Mouse (Mus musculus) inflammation-experienced regulatory T-cells, adult 6 months (primary cell): Measurements from ENCODE around the gene Zfhx3. TPM values are rescaled to one million over a fixed set of nuclear protein-coding genes. Genes with fewer than 3 reads are reported as not detected.

Experiments
- ATAC-seq: one replicate; pipeline ENCODE4 v1.8.0; 2017
- polyA plus RNA-seq, 3 experiments: library from polyadenylated mRNA; unstranded; fragments of 100-300 nt; shearing (Covaris generic); gene quantifications; one replicate each; pipeline ENCODE4 v1.2.1; 2017

The Zfhx3 gene
- polyA plus RNA-seq, 3 experiments from 2014 or later, result 0.03 to 0.35 (median 0.24) TPM

DNA sequence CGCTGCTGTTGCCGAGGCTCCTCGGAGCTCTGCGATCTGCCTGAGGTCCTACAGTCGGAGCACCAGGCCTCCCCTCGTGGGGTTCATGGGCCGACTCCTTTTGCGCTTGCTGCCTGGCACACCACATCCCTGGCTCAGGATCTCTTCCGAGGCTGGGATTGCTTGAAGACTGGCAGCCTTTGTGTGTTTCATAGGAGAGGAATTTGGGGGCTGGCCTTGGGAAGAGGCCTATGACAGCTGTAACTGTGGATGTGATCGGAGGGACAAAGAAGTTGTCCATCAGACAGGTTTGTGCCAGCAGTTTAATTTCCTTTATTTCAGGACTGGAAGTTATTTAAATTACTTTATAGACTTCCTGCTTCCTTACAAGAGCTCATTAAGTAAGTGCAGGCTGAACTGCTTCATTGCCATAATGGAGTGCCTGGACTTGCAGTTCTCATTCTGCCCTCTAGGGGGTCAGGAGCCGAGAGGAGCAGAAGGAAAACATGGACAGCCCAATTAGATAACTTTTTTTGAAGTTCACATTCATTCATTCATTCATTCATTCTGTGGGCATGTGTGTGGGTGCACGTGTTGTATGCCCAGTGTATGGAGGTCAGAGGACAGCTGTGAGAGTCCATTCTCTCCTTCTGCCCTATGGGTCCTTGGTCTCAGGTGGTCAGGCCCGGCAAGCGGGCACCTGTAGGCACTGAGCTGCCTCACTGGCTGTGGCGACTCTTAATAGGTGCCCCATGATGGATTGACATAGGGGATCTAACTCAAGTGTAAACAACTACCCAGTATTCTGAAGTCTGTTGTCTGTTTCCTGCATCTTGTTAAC is 817.3 kb downstream of the Zfhx3 start:
- ATAC-seq, result no peak

DNA sequence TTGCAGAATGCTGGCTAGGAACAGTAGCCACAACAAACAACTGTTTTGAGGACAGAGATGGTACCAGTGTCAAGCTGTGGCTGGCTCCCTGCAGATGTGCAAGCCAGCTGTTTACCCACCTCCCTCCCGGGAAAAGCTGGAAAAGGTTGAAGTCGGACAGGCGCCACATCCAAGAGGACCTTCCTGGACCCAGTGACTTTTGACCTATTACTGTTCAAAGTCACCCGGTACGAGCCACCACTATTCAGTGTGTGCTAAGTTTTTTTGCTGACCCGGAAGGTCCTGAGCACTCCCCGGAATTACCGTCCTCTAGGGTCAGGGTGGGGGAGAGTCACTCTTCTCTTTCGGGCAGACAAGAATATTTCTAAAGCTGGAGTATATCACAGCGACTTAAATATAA is 818.3 kb downstream of the Zfhx3 start:
- no peak for ATAC-seq

DNA sequence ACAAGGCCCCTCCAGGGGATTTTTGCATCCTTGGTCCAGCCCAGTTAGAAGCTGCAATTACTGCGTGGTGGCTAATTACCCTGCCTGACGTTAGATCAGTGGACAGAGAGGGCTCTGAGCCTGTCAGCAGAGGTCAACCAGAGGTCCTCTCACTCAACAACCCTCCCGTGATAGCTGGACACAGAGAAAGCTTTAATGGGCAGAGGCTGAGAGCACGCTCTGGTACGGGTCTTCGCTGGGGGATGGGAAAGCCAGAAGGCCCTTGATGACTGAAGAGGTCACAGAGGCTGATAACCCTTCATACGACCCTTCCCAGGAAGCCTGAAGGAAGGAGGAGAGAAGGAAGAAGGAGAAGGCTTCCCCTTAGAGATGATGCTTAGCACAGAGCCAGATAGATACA is 820.1 kb downstream of the Zfhx3 start:
- no peak for ATAC-seq

DNA sequence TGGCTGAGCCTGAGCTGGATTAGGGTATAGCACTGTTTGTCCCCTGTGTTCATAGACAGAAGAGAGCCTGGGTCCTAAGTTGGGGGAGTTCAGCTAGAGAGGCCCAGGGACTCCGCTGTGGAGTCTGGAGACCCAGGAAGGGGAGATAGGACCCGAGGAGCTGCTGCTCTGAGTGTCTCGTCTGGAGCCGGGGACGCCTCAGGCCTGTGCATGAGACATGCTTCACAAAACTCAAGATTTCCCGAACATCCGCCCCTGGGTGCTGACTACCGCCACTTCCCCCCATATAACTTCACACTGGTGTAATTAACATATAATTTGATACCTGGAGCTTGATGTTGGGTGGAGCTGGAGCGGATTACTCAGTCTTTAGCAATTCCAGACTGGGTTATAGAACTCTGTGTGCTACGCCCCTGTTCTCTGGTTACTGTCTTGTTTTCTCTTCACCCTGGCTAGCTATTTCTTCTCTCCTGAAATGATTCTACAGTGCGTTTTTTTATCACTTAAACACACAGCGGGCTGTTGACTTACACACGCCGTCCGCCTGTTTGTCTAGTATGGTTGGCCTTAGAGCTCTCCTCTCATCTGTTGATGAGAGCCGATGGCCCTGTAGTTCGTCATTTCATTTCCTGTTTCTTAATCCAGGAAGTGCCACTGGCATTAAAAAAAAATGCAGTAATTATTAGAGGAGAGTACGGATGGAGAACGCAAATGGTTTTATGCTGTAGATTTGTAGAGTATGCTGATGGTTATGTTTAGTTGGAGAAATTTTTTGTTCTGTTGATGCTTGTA is 822.2 kb downstream of the Zfhx3 start:
- no peak for ATAC-seq

DNA sequence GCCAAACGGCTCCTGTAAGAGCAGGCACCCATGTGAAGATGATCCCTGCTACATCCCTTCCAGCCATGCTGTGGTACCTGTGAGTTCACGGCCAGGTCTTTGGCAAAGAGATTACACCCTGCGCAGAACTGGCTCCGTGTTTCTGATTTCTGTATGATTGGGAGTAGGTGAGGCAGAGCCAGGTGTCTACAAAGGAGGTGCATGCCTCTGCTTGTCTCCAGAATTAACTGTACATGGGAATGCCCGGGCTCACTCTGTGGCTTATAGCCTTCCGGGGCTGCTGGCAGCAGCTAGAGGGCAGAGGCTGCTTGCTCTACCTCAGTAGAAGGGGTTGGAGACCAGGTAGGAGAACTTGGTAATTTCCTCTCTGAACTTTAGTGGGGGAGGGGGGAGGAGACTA is 823.7 kb downstream of the Zfhx3 start:
- ATAC-seq, result no peak

DNA sequence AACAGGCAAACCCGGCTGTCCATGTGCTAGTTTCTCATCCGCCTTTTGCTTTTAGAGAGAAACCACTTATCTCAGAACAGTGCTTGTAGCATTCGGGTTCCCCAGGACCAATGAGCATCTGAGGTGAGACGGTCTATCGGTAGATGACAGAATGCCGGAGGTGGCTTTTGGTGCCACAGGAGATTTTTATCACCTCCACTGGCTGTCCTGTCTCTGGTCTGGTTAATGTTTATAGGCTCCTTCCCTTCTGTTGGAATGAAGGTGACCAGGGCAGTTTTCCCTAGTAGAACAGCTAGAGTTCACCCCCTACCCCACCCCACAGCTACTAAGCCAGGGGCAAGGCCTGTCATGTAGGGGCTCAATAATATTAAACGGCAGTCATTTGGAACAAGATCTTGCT is 825.6 kb downstream of the Zfhx3 start:
- ATAC-seq, result no peak

DNA sequence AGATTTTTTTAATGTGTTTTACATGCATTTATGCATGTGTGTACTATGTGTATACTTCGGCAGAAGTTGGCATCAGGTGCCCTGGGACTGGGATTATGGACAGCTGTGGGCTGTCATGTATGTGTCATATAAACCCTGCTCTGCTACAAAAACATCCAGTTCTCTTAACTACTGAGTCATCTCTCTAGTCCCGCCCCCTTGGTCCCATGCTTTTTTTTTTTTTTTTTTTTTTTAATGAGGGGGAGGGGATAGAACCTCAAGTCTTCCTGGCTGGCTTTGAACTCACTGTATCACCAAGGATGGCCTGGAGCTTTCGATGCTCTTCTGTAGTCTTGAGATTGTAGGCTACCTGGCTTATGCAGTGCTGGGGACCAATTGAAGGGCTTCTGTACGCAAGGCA is 827.9 kb downstream of the Zfhx3 start:
- no peak for ATAC-seq

DNA sequence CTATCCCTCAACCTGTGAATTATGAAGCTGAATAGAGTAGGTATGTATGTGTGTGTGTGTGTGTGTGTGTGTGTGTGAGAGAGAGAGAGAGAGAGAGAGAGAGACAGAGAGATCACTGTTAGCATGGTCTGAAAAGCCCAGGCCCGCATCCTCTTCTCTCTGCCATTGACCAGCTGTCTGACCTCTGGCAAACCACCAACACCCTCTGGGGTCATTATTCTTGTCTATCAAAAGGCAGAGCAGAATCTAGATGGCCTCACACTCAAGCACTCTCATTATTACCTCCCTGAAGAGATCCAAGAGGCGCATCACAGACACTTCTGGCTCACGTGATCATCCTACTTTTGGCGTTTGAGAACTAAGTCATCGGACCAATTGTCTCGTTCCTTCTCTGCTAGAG is 831.0 kb downstream of the Zfhx3 start:
- ATAC-seq, result no peak

DNA sequence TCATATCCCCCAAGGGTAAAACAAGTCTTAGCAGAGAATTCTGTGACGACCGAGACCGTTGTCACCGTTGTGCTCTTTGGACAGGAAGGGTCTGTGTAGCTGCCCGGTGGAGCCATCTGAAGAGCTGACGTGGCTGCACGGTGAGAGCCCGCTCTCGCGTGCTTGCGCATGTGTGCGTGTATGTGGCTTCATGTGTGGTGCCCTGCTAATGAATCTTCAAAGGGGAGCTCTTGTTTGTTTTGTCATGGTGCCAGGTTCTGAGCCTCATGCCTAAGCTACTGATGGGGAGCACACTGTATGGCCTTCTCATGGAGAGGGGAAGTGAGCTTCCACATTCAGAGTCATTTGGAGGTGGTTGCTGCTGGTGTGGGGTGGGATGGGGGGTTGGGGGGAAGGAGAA is 835.6 kb downstream of the Zfhx3 start:
- no peak for ATAC-seq

DNA sequence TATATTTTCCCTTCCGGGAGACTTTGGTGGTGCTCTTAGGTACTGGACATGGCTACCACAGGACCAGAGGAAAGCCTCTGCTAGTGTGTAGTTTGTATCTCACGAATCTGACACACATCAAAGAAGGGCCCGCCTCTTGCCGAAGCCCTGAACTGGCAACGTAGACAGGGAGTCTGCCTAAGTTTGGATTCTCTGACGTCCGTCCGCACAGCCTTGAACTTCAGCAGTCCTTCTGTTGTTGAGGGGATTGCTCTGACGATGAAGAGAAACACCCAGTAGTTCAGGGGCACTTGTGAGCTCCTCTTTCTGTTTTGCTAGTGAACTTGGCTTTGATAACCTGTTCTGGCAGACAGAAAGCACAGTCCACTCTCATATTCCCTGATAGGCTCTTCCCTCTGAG is 836.1 kb downstream of the Zfhx3 start:
- ATAC-seq, result no peak

DNA sequence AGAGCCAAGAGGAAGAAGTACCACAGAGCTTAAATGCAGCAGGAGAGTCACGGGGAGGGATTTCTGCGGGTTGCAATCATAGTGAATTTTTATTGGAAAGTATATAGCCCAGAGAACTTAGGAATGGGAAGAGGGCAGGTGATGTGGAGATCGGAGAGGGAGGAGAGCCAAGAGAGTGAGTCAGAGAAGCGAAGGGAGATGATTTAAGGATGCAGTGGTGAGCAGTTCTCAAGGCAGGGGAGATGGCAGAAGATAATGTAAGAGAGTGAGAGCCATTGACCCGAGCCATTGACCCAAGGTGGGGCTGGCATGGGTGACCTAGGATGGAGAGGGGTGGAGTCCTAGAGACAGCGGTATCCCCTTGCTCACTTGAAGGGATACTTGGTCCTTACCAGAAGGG is 838.3 kb downstream of the Zfhx3 start:
- ATAC-seq, result no peak

DNA sequence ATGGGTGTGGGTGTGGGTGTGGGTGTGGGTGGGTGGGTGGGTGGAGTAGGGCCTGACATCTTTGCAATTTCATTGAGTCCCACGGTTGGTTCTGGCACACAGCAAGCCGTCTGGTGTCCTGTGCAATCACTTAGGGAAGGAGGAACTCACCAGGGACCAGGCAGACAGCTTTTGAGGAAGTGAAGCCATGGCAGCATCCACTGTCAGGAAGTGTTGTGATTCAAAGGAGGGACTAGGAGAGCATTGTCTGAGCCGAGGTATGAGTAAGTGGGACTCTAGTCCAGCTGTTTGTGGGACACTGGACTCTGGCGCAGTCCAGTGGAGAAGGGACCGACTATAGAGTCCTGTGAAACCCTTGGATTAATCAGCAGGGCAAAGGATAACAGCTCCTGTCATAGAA is 838.7 kb downstream of the Zfhx3 start:
- ATAC-seq, result no peak

DNA sequence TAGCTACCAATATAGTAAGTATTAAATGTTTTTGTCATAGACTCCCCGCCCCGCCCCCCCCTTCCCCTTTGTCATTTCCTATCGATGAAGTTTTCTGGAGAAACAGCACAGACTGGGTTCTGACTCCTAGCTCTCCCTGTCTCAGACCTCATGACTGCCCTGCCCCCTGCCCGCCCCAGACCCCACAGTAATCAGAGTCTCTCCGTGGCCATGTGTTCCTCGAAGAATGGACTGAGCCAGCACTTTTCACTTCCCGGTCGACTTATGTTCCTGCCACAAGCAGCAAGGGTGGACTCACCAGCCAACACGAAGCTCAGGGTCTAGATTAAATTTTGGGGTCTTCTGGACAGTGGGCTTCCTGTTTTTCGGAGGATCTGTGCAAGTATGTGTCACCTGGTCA is 840.7 kb downstream of the Zfhx3 start:
- ATAC-seq, result no peak

DNA sequence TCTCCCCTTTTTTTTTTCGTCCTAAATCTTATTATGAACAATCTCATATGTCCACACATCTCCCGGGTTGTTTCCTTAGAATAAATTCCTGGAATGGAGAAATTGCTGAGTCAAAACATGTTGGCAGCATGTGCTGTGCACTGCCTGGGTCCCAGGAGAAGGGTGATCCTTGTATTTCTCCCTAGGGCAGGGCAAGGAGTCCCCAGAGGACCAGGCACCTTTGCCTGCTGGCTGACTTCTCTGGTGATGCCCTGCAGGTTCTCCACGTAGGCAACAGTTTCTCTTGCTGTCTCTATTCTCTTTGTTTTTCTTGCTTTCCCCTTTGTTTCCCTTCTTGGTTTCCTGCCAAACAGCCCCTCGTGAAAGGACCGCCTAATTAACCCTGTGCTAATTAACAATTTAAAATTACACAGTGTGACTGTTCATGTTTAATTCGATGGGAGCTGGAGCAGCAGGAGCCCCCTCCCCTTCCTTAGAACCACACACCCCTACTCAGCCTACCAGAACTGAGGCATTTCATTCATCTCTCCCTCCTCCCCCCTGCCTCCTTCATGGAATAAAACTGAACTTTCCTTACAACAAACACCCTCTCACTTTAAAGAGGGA is 845.8 kb downstream of the Zfhx3 start:
- no peak for ATAC-seq

DNA sequence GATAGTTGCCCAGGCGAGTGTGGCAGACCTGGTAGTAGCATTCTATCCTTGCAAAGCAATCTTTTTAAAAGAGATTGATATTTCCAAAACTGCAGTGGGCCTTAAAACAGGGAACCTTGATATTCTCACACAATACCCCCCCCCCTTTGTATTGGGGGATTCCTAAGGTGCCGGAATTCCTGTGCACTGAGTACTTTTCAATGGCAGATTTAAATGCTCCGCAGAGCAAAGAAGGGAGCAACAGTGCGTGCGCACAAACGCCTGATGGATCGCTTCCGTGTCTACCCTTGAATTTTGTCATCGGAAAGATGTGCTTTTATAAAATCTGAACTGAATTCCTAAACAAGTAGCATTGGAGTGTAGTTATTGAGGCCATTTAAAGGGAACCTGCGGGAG is 846.3 kb downstream of the Zfhx3 start:
- ATAC-seq, result no peak

DNA sequence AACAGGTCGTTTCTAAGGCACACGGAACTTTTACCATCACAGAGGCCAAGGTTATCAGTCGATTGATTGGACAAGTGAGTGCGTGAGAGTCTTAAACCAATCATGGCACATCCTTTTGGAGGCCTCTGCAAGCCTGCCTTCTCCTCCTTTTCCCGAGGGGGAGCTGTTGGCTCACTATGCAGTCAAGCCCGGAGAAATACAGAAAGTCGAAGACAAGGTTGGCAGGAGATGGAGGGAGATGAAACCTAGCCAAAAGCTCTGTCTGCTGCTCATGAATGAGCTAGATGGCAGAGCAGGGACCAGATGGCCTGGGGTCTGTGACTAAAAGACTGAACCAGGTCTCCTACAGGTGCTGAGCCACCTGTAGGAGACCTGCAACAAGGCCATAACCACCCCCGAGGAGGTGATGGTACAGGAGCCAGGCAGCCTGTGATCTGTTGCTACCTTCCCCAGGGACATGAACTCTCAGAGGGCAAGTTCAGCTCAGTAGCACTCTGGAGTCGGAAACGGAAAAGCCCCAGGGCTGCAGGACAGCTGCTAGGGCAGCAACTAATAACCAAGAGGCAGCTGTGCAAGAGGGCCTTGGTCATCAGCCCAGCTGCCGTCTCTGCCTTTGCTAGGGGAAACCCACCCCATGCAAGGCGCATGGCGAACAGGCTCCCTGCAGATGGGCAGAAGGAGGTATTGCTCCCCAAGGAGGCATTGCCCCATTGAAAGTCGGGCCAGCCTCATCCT is 848.3 kb downstream of the Zfhx3 start:
- no peak for ATAC-seq

DNA sequence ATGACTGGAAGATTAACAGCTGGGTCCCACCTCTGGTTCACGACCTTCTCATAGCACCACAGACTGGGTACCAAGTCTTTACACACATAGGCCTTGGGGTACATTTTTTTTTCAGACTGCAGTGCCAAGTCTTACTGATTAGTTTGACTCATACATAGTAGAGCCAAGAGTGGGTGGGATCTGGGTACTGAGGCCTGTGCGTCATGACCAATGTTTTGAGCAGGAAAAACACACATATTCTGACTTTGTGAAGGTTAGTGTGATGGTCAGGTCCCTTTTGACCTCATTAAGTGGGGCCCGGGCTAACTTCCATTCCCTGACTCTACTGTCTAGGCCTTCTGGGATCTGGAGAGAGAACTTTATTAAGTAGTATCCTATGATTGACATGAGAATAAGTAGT is 853.6 kb downstream of the Zfhx3 start:
- no peak for ATAC-seq

DNA sequence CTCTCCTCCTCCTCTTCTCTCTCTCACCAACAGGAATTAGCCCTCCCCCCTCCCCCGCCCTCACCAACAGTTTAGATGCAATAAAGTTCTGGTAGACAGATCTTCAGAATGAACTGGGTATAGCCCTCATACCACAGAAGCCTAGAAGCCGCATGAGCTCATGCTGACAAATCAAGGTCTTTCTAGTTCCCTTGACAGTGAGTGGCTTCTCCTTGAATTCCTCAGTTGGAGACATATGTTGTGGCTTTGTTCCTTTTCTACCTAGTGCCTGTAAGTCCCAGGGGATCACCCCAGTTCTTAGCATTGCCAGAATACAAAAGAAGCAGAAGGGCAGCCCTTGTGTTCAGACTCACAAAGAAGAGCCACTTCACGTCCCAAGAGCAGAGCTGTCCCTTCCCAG is 854.4 kb downstream of the Zfhx3 start:
- ATAC-seq, result no peak

DNA sequence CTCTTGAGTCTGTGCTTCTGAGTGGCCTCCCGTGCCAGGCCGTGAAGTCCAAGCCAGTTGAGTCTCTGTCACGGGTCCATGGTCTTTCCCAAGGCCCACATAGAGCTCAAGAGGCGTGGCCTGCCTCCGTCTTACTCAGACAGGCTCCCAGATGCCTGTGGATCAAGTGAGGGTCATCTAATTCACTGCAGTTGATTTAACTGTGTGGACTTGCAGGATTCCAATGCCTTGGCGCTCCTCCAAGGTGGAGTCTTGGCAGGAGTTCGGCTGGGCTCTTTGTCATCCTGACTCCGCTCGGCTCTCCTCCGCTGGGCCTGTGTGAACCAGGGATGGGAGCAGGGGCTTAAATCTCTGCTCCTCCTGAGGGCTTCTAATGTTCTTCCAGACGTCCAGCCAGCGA is 855.6 kb downstream of the Zfhx3 start:
- no peak for ATAC-seq

DNA sequence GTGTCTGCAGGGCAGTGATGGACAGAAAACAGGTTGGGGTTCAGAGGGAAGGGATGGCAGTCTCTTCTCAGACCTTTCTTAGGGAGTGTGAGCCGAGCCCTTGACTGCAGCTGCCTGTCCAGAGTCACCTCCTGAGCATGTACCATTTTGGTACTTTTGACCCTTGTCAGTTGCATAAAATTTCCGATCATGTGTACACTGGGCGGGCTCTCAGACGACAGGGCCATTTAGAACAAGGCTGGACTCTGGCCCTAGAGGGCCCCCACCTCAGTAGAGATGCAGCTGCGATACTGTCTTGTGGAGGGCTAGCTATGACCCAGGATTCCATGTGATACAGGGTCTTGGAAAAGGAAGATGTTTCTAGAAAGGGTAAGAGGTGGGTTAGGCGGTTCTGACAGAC is 856.8 kb downstream of the Zfhx3 start:
- no peak for ATAC-seq

DNA sequence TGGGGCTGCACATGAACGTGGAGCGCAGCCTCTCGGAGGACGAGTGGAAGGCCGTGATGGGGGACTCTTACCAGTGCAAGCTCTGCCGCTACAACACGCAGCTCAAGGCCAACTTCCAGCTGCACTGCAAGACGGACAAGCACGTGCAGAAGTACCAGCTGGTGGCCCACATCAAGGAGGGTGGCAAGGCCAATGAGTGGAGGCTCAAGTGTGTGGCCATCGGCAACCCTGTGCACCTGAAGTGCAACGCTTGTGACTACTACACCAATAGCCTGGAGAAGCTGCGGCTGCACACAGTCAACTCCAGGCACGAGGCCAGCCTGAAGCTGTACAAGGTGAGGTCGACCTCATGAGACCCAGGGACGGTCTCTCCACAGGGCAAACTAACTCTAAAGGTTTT is 857.9 kb downstream of the Zfhx3 start:
- no peak for ATAC-seq

DNA sequence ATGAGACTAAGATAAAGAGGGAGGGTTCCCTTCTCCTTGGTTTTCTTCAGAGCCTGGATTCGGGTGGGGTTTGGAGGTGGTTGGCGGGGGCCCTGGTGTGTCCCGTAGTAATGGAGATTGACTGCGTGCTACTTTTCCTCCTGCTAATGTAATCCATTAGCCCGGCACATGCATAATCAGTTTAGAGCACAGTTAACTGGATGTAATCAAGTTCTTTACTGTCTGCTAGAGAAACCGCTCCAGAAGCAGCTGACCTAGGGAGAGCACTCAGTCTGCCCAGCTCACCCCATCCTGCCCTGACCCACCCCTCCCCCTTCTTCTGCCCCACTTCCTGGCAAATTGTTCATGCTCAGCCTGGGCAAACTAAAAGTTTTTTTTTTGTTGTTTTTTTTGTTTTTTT is 860.6 kb downstream of the Zfhx3 start:
- ATAC-seq, result no peak

DNA sequence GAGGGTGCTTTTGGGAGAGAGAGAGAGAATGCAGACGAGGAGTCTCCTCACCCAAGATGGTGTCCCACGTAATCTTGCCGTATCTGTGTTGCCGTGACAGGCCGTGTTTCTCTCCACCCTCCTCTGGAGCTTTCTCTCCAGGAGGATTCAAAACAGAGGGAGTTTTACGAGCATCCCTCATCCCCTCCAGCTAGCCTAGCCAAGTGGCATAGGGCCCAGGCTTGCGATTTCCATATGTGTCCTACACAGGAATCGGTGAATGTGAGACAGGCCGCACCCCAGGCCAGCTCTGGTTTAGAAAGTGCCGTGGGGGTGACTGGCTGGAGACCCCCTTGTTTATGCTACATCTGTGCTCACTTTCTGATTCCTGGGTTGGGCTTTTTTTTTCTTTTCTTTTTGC is 869.2 kb downstream of the Zfhx3 start:
- ATAC-seq, result no peak
